Mouse (Mus musculus) CH12.LX (cell line): ENCODE measurements around the gene Kat14. TPM values are rescaled to one million over a fixed set of nuclear protein-coding genes. Genes with fewer than 3 reads are reported as not detected.

Experiments used
- DNase-seq: peaks from one replicate; pipeline ENCODE4 v3.0.0-alpha.2; 2013; ENCODE audit errors: extremely low read depth
- H3K27ac ChIP-seq: 2 replicates; pipeline ENCODE4 v1.5.1; 2012; ENCODE audit warnings: low read depth, mild to moderate bottlenecking, control low read depth, moderate library complexity; ENCODE audit not compliant: insufficient read depth
- H3K27me3 ChIP-seq: replicated peaks from 2 replicates; pipeline ENCODE3; 2012; ENCODE audit warnings: inconsistent platforms
- H3K36me3 ChIP-seq, 2 experiments: replicated peaks in 1 of 2; 2 replicates each; pipeline versions ENCODE3 to v1.6.1; 2012; ENCODE audit warnings: inconsistent platforms in 1 of 2, low read length in 1 of 2, mild to moderate bottlenecking in 1 of 2, mixed read lengths in 1 of 2, moderate library complexity in 1 of 2; ENCODE audit not compliant: control insufficient read depth in 1 of 2, insufficient read depth in 1 of 2
- H3K4me1 ChIP-seq, 2 experiments: 2 replicates each; pipeline ENCODE4 v1.6.1; 2012; ENCODE audit warnings: inconsistent platforms in 1 of 2, moderate library complexity in 1 of 2; ENCODE audit not compliant: insufficient read depth in 2 of 2, control insufficient read depth in 1 of 2
- H3K4me2 ChIP-seq: 2 replicates; pipeline ENCODE4 v1.6.1; 2012; ENCODE audit warnings: low read depth, mild to moderate bottlenecking, control low read depth; ENCODE audit not compliant: poor library complexity, insufficient read depth, severe bottlenecking
- H3K4me3 ChIP-seq, 3 experiments: fragments of 150-350 bp in 1 of 3; sonication (generic) in 1 of 3; replicated peaks in 1 of 3; 2 replicates each; pipeline versions ENCODE3 to v1.5.1; 2011 to 2012; ENCODE audit warnings: low read depth in 2 of 3, low read length in 2 of 3, mild to moderate bottlenecking in 2 of 3, moderate library complexity in 2 of 3, control low read depth in 1 of 3, improper control_type of control experiment in 1 of 3, inconsistent platforms in 1 of 3, mixed read lengths in 1 of 3; ENCODE audit not compliant: poor library complexity in 1 of 3
- H3K79me2 ChIP-seq: replicated peaks from 2 replicates; pipeline ENCODE4 v1.6.1; 2012; ENCODE audit warnings: mild to moderate bottlenecking, moderate library complexity; ENCODE audit not compliant: control insufficient read depth, poor library complexity, insufficient read depth, severe bottlenecking; ENCODE audit errors: extremely low read depth
- H3K9ac ChIP-seq: 2 replicates; pipeline ENCODE4 v1.6.1; 2012; ENCODE audit warnings: low read depth, mild to moderate bottlenecking, control low read depth, moderate library complexity; ENCODE audit not compliant: insufficient read depth
- H3K9me3 ChIP-seq: replicated peaks from 2 replicates; pipeline ENCODE3; 2012; ENCODE audit warnings: low read length, inconsistent platforms, mixed read lengths
- BHLHE40 ChIP-seq: IDR thresholded peaks from 2 replicates; pipeline ENCODE4 v1.6.1; 2011; ENCODE audit warnings: mild to moderate bottlenecking, low read depth, low read length, improper control_type of control experiment
- CHD2 ChIP-seq: IDR thresholded peaks from 2 replicates; pipeline ENCODE4 v1.6.1; 2011; ENCODE audit warnings: low read length, improper control_type of control experiment
- ELF1 ChIP-seq: IDR thresholded peaks from 2 replicates; pipeline ENCODE4 v1.6.1; 2014; ENCODE audit warnings: low read depth, mild to moderate bottlenecking, inconsistent platforms, low read length, improper control_type of control experiment
- ETS1 ChIP-seq: conservative IDR thresholded peaks from 2 replicates; pipeline ENCODE4 v1.6.1; 2012; ENCODE audit warnings: low read depth, mild to moderate bottlenecking, inconsistent platforms, low read length, improper control_type of control experiment, moderate library complexity
- HCFC1 ChIP-seq: IDR thresholded peaks from 2 replicates; pipeline ENCODE4 v1.6.1; 2012; ENCODE audit warnings: low read depth, mild to moderate bottlenecking, inconsistent platforms, low read length, improper control_type of control experiment
- MAX ChIP-seq: IDR thresholded peaks from 2 replicates; pipeline ENCODE4 v1.6.1; 2011; ENCODE audit warnings: low read length, improper control_type of control experiment
- MEF2A ChIP-seq: IDR thresholded peaks from 2 replicates; pipeline ENCODE4 v1.6.1; 2014; ENCODE audit warnings: low read depth, mild to moderate bottlenecking, inconsistent platforms, low read length, improper control_type of control experiment, borderline replicate concordance
- MXI1 ChIP-seq: IDR thresholded peaks from 2 replicates; pipeline ENCODE4 v1.6.1; 2011; ENCODE audit warnings: mild to moderate bottlenecking, low read depth, low read length, improper control_type of control experiment
- MYC ChIP-seq: IDR thresholded peaks from 2 replicates; pipeline ENCODE4 v1.6.1; 2011; ENCODE audit warnings: low read depth, mild to moderate bottlenecking, improper control_type of control experiment, low read length
- POLR2A ChIP-seq: IDR thresholded peaks from 2 replicates; pipeline ENCODE4 v1.6.1; 2011; ENCODE audit warnings: low read depth, mild to moderate bottlenecking, improper control_type of control experiment, low read length
- SIN3A ChIP-seq: IDR thresholded peaks from 2 replicates; pipeline ENCODE4 v1.6.1; 2012; ENCODE audit warnings: low read length, improper control_type of control experiment, inconsistent platforms
- TBP ChIP-seq: conservative IDR thresholded peaks from 2 replicates; pipeline ENCODE4 v1.6.1; 2011; ENCODE audit warnings: low read depth, low read length, improper control_type of control experiment
- TCF12 ChIP-seq: IDR thresholded peaks from 2 replicates; pipeline ENCODE4 v1.6.1; 2014; ENCODE audit warnings: low read depth, mild to moderate bottlenecking, inconsistent platforms, low read length, improper control_type of control experiment
- UBTF ChIP-seq: IDR thresholded peaks from 2 replicates; pipeline ENCODE4 v1.6.1; 2012; ENCODE audit warnings: low read depth, mild to moderate bottlenecking, inconsistent platforms, low read length, improper control_type of control experiment, moderate library complexity
- USF1 ChIP-seq: IDR thresholded peaks from 2 replicates; pipeline ENCODE4 v1.6.1; 2014; ENCODE audit warnings: low read depth, mild to moderate bottlenecking, inconsistent platforms, low read length, improper control_type of control experiment
- USF2 ChIP-seq: conservative IDR thresholded peaks from 2 replicates; pipeline ENCODE4 v1.6.1; 2011; ENCODE audit warnings: low read depth, low read length, improper control_type of control experiment
- ZMIZ1 ChIP-seq: IDR thresholded peaks from 2 replicates; pipeline ENCODE4 v1.6.1; 2012; ENCODE audit warnings: low read depth, mild to moderate bottlenecking, inconsistent platforms, low read length, improper control_type of control experiment
- dilution Hi-C: fragments of 300-500 bp; cut with MboI; formaldehyde crosslinking; loops from 2 replicates; pipeline ENCODE4 v1.14.3; 2020; ENCODE audit warnings: low sequenced_read_pairs; ENCODE audit not compliant: extremely low pct_unique_long_range_greater_than_20kb, extremely low pct_ligation_motif_present
- in situ Hi-C: fragments of 300-500 bp; cut with MboI; formaldehyde crosslinking; loops from 3 replicates; pipeline ENCODE4 v1.14.3; 2019; ENCODE audit warnings: low sequenced_read_pairs, low pct_ligation_motif_present, low pct_unique_long_range_greater_than_20kb, mixed read lengths
- polyA plus RNA-seq: library from polyadenylated mRNA; unstranded; fragments of >175 nt; gene quantifications from 2 replicates; pipeline ENCODE4 v1.2.1, GENCODE M21; 2012; ENCODE audit warnings: low read depth; ENCODE audit not compliant: insufficient read length
- total RNA-seq, 2 experiments: library from RNA; depleted of rRNA; stranded (reverse); fragments of 300-350 nt in 1 of 2; fragments of >200 nt in 1 of 2; gene quantifications; 2 replicates each; pipeline ENCODE4 v1.2.3; 2012 to 2014

The Kat14 gene
- total and polyA plus RNA-seq, 3 experiments: 25.7 to 54.4 (median 25.9) TPM

- TF ChIP-seq ETS1: 0 out of 2 replicates have a peak, but pooled peaks have one; percentile 15
- TF ChIP-seq BHLHE40: peak; percentile 57
- no peak for TF ChIP-seq TBP
These were observed 15.9 kb upstream of the Kat14 start (continued) for GRCm38 (mm10) chr2:144352843-144353242.

- dilution Hi-C loops (no loop called here), in situ Hi-C loops (no loop called here)
- Histone ChIP-seq H3K36me3 (peaks cover 7 to 17% of the 10 kb centered on the region in 2 experiments), H3K4me3 (peak overlapping the region; percentile 75 to 92 (median 80)), H3K9me3 (no peaks in the 10 kb centered on the region), H3K79me2 (peaks cover 19% of the 10 kb centered on the region), H3K4me2 (peak overlapping the region; percentile 98; the same call in 1 of the 2 replicates), H3K27me3 (no peaks in the 10 kb centered on the region), H3K9ac (peak overlapping the region; percentile 81), H3K4me1 (peaks cover 6 to 26% of the 10 kb centered on the region in 2 experiments; a peak in 3 of 4 replicates), H3K27ac (peak overlapping the region; percentile 62)
- peak; percentile 93 for TF ChIP-seq BHLHE40
- 0 out of 2 replicates have a peak, but pooled peaks have one; percentile 47 for TF ChIP-seq UBTF
- TF ChIP-seq MXI1: peak; percentile 90
- peak; percentile 77 for TF ChIP-seq MYC
- peak; percentile 22; the same call in 1 of the 2 replicates for TF ChIP-seq ELF1
- TF ChIP-seq MEF2A: 0 out of 2 replicates have a peak, but pooled peaks have one; percentile 15
- no peak; the same call in 1 of the 2 replicates for TF ChIP-seq CHD2
- TF ChIP-seq POLR2A: peak; percentile 53; the same call in 1 of the 2 replicates
- TF ChIP-seq USF2: peak; percentile 81
- no peak for TF ChIP-seq ZMIZ1
- TF ChIP-seq TBP: no peak
- TF ChIP-seq HCFC1: peak; percentile 49; the same call in 1 of the 2 replicates
- peak; percentile 53 for TF ChIP-seq MAX
- peak; percentile 8; the same call in 1 of the 2 replicates for TF ChIP-seq TCF12
- peak; percentile 90 for TF ChIP-seq USF1
- TF ChIP-seq SIN3A: 0 out of 2 replicates have a peak, but pooled peaks have one; percentile 53
- DNase-seq: peak; percentile 71
These were observed 238 bp downstream of the Kat14 start for GRCm38 (mm10) chr2:144369020-144369421.

GRCm38 (mm10) chr2:144369511-144369910 is 728 bp downstream of the Kat14 start:
- Histone ChIP-seq H3K27ac (no peak overlapping the region), H3K4me2 (peak overlapping the region; percentile 98), H3K9ac (peak overlapping the region; percentile 81), H3K4me3 (peak overlapping the region; percentile 75 to 92 (median 80)), H3K9me3 (no peaks in the 10 kb centered on the region), H3K79me2 (peaks cover 24% of the 10 kb centered on the region), H3K4me1 (peaks cover 6 to 26% of the 10 kb centered on the region in 2 experiments; a peak in 3 of 4 replicates), H3K27me3 (no peaks in the 10 kb centered on the region), H3K36me3 (peaks cover 11 to 22% of the 10 kb centered on the region in 2 experiments)
- peak; percentile 33 for DNase-seq
- in situ Hi-C loops: no loop called here
- dilution Hi-C loops: no loop called here
- peak; percentile 9; the same call in 1 of the 2 replicates for TF ChIP-seq MYC
- TF ChIP-seq UBTF: no peak
- 0 out of 2 replicates have a peak, but pooled peaks have one; percentile 1 for TF ChIP-seq SIN3A
